Mouse (Mus musculus) midbrain, embryonic 16.5 days (tissue): ENCODE measurements at regions not wholly inside any gene's neighbourhood (a gene's known extent, or its start where the extent isn't known, plus 50 kb on each side); places are given as distances from the start of the nearest gene placed in this dataset.

Source experiments
- ATAC-seq: fragments of 200-750 bp; cut with Nextera tagmentation; 2 replicates; pipeline ENCODE4 v1.8.0; 2017; ENCODE audit warnings: moderate TSS enrichment
- H3K27ac ChIP-seq: fragments of 300-500 bp; sonication (generic); 2 replicates; pipeline ENCODE4 v1.5.1; 2014; ENCODE audit warnings: mild to moderate bottlenecking, low read length, mixed read lengths
- H3K27me3 ChIP-seq: fragments of 300-500 bp; sonication (generic); 2 replicates; pipeline ENCODE4 v1.6.1; 2014; ENCODE audit warnings: low read depth, low read length, mixed read lengths; ENCODE audit not compliant: control insufficient read depth, insufficient read depth
- H3K36me3 ChIP-seq: fragments of 300-500 bp; sonication (generic); 2 replicates; pipeline ENCODE4 v1.6.1; 2014; ENCODE audit warnings: mild to moderate bottlenecking, low read length, moderate library complexity, mixed read lengths; ENCODE audit not compliant: control insufficient read depth, insufficient read depth
- H3K4me1 ChIP-seq: fragments of 300-500 bp; sonication (generic); 2 replicates; pipeline ENCODE4 v1.6.1; 2014; ENCODE audit warnings: mild to moderate bottlenecking, low read length, mixed read lengths; ENCODE audit not compliant: control insufficient read depth, insufficient read depth
- H3K4me2 ChIP-seq: fragments of 300-500 bp; sonication (generic); 2 replicates; pipeline ENCODE4 v1.6.1; 2014; ENCODE audit warnings: mild to moderate bottlenecking, low read length, mixed read lengths
- H3K4me3 ChIP-seq: fragments of 300-500 bp; sonication (generic); 2 replicates; pipeline ENCODE4 v1.5.1; 2014; ENCODE audit warnings: low read depth, mild to moderate bottlenecking, low read length, moderate library complexity, mixed read lengths
- H3K9ac ChIP-seq: fragments of 300-500 bp; sonication (generic); 2 replicates; pipeline ENCODE4 v1.6.1; 2014; ENCODE audit warnings: low read depth, low read length, mixed read lengths
- H3K9me3 ChIP-seq: fragments of 300-500 bp; sonication (generic); replicated peaks from 2 replicates; pipeline ENCODE4 v1.6.1; 2014; ENCODE audit warnings: mild to moderate bottlenecking, low read length, mixed read lengths; ENCODE audit not compliant: control insufficient read depth, poor library complexity, severe bottlenecking
- WGBS: fragments of 180-500 bp; shearing (Covaris S2); extraction: QIAGEN DNeasy Blood & Tissue Kit; methylation state at CpG from one replicate; pipeline ENCODE4 v1.1.7; 2014; 5-methylcytosine and 5-hydroxymethylcytosine counted together

GRCm38 (mm10) chr15:36360694-36361521 is 646.7 kb downstream of the Zfp706 start:
- no peaks in the 10 kb centered on the region for H3K9me3 ChIP-seq
- H3K4me3 ChIP-seq, result no peak overlapping the region
- H3K27me3 ChIP-seq, result no peaks in the 10 kb centered on the region
- H3K9ac ChIP-seq, result no peak overlapping the region
- H3K27ac ChIP-seq, result 0 out of 2 replicates have a peak overlapping the region, but pooled peaks have one; percentile 10
- H3K4me2 ChIP-seq, result no peak overlapping the region
- 61% methylated on average over 14 of the region's 14 CpGs for WGBS
- no peaks in the 10 kb centered on the region for H3K36me3 ChIP-seq
- ATAC-seq, result 0 out of 2 replicates have a peak, but pooled peaks have one; percentile 45
- H3K4me1 ChIP-seq, result no peaks in the 10 kb centered on the region

DNA sequence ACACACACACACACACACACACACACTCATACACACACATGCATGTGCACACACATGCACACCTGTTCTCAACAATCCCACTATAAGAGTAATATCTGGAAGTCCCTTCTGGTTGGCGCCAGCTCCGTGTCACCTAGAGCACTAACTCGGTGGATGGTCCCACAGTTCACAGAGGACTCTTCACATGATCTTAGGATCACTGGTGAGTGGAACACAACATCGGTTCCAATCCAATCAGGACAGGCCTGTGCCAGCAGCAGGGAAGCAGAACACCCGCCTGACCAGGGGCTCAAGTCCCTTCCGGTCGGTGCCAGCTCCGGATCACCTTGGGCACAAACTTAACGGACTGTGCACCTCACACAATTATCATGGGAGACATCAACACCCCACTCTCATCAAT is 651.7 kb downstream of the Zfp706 start:
- 97% methylated on average over 9 of the region's 9 CpGs for WGBS
- no peak for ATAC-seq
- no peaks in the 10 kb centered on the region for H3K9me3 ChIP-seq
- no peaks in the 10 kb centered on the region for H3K4me1 ChIP-seq
- no peak overlapping the region for H3K9ac ChIP-seq
- no peak overlapping the region for H3K4me3 ChIP-seq
- H3K27ac ChIP-seq, result no peak overlapping the region
- H3K27me3 ChIP-seq, result no peaks in the 10 kb centered on the region
- H3K36me3 ChIP-seq, result no peaks in the 10 kb centered on the region
- H3K4me2 ChIP-seq, result no peak overlapping the region

DNA sequence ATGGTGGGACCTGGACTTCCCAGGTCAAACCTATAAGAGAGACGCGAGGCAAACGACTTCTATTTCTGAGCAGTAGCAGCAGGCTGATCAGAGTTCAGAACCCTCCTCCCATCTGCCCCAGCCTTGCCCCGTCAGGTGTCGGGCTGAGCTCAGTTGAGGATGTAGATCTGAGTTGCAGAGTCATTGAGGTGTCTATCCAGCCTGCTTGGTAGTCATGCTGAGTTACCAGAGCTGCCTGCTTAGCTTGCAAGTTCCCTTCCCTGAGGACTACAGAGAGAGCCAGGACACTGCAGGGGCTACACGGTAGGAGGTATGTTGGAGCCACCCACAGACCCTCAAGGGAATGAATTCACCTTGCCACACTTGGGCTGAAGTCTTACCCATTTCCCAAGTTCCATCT is 653.0 kb downstream of the Zfp706 start:
- Histone ChIP-seq H3K9me3 (no peaks in the 10 kb centered on the region), H3K9ac (no peak overlapping the region), H3K4me2 (no peak overlapping the region), H3K36me3 (no peaks in the 10 kb centered on the region), H3K27me3 (no peaks in the 10 kb centered on the region), H3K4me1 (no peaks in the 10 kb centered on the region), H3K27ac (no peak overlapping the region), H3K4me3 (no peak overlapping the region)
- ATAC-seq, result no peak
- 89% methylated on average over 6 of the region's 6 CpGs for WGBS

GRCm38 (mm10) chr15:36353793-36354192 is 653.8 kb downstream of the Zfp706 start:
- no peak for ATAC-seq
- no peak overlapping the region for H3K27ac ChIP-seq
- no peak overlapping the region for H3K4me2 ChIP-seq
- no peaks in the 10 kb centered on the region for H3K27me3 ChIP-seq
- no peaks in the 10 kb centered on the region for H3K4me1 ChIP-seq
- 85% methylated on average over 3 of the region's 3 CpGs for WGBS
- no peak overlapping the region for H3K9ac ChIP-seq
- no peaks in the 10 kb centered on the region for H3K36me3 ChIP-seq
- H3K9me3 ChIP-seq, result no peaks in the 10 kb centered on the region
- H3K4me3 ChIP-seq, result no peak overlapping the region

GRCm38 (mm10) chr15:36352929-36353328 is 654.6 kb downstream of the Zfp706 start:
- no peak for ATAC-seq
- WGBS, result 80% methylated on average over 1 of the region's 1 CpGs

GRCm38 (mm10) chr15:36351693-36352092 is 655.9 kb downstream of the Zfp706 start:
- H3K4me3 ChIP-seq, result no peak overlapping the region
- no peaks in the 10 kb centered on the region for H3K4me1 ChIP-seq
- H3K9me3 ChIP-seq, result no peaks in the 10 kb centered on the region
- H3K27ac ChIP-seq, result no peak overlapping the region
- no peak overlapping the region for H3K9ac ChIP-seq
- H3K4me2 ChIP-seq, result no peak overlapping the region
- ATAC-seq, result no peak
- no peaks in the 10 kb centered on the region for H3K36me3 ChIP-seq
- no peaks in the 10 kb centered on the region for H3K27me3 ChIP-seq
- WGBS, result 35% methylated on average over 3 of the region's 3 CpGs

More at GRCm38 (mm10) chr15:36352929-36353328, 654.6 kb downstream of the Zfp706 start:
- no peaks in the 10 kb centered on the region for H3K36me3 ChIP-seq
- no peak overlapping the region for H3K9ac ChIP-seq
- no peak overlapping the region for H3K4me3 ChIP-seq
- no peaks in the 10 kb centered on the region for H3K9me3 ChIP-seq
- no peak overlapping the region for H3K4me2 ChIP-seq
- H3K4me1 ChIP-seq, result no peaks in the 10 kb centered on the region
- H3K27ac ChIP-seq, result no peak overlapping the region
- H3K27me3 ChIP-seq, result no peaks in the 10 kb centered on the region

DNA sequence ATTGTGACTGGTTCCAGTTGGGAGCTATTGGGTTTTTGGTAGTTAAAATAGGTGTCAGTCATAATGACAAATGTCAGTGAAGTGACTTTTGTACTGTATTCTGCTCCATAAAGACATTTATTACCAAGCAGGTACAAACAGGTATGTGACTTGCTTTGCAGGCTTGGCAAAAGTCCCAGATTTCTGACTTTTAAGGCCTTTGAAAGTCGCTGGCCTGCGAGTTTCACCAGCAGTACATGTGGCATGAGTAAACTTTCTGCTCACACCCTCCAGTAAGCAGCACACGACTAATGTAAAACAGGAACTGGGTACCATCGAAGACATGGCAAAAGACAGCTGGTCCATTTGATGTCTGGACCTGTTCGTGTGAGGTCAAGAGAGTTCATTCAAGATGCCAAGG is 659.2 kb downstream of the Zfp706 start:
- no peaks in the 10 kb centered on the region for H3K27me3 ChIP-seq
- ATAC-seq, result no peak
- H3K36me3 ChIP-seq, result no peaks in the 10 kb centered on the region
- no peak overlapping the region for H3K4me3 ChIP-seq
- no peaks in the 10 kb centered on the region for H3K9me3 ChIP-seq
- no peak overlapping the region for H3K4me2 ChIP-seq
- H3K9ac ChIP-seq, result no peak overlapping the region
- no peak overlapping the region for H3K27ac ChIP-seq
- WGBS, result 94% methylated on average over 5 of the region's 5 CpGs
- no peaks in the 10 kb centered on the region for H3K4me1 ChIP-seq

GRCm38 (mm10) chr15:36347333-36347845 is 660.2 kb downstream of the Zfp706 start:
- H3K36me3 ChIP-seq, result no peaks in the 10 kb centered on the region
- no peak overlapping the region for H3K9ac ChIP-seq
- 91% methylated on average over 4 of the region's 4 CpGs for WGBS
- H3K4me1 ChIP-seq, result no peaks in the 10 kb centered on the region
- no peak overlapping the region for H3K4me2 ChIP-seq
- no peaks in the 10 kb centered on the region for H3K9me3 ChIP-seq
- no peak for ATAC-seq
- no peaks in the 10 kb centered on the region for H3K27me3 ChIP-seq
- H3K4me3 ChIP-seq, result no peak overlapping the region
- H3K27ac ChIP-seq, result no peak overlapping the region

DNA sequence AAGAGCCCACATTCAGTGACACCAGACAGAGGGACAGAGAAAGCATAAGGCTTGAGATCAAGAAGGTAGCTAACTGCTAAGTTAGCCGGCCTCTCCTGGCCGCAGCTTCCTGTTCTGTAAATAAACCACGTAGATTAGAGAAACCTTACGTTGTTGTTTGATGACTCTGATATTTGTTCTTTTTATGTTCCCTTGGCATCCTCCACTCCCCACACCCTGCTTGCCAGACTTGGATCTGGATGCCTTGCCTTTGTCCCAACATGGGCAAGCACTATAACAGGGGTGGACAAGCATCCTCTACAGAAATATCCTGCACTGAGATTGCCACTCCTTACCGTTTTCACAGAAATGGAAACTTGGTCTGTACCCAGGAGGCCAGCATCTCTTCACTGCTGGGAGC is 661.4 kb downstream of the Zfp706 start:
- no peaks in the 10 kb centered on the region for H3K9me3 ChIP-seq
- no peak overlapping the region for H3K4me2 ChIP-seq
- no peak overlapping the region for H3K27ac ChIP-seq
- no peak overlapping the region for H3K9ac ChIP-seq
- H3K4me1 ChIP-seq, result no peaks in the 10 kb centered on the region
- ATAC-seq, result no peak
- H3K36me3 ChIP-seq, result no peaks in the 10 kb centered on the region
- no peaks in the 10 kb centered on the region for H3K27me3 ChIP-seq
- H3K4me3 ChIP-seq, result no peak overlapping the region
- whole genome bisulfite sequencing, result 85% methylated on average over 5 of the region's 5 CpGs
